Mouse (Mus musculus) mouse trophoblast stem cell (cell line): Measurements from ENCODE around the gene Lhfpl3.
"Not testable (repeated sequence)": the region's sequence is repeated elsewhere in the genome, so short reads cannot be mapped to it uniquely, and the experiment has no call there.

Experiments used
- in situ Hi-C, 2 experiments: fragments of 300-500 bp; cut with MseI, MboI; formaldehyde crosslinking; loops; 2 replicates in 1 of 2; 3 replicates in 1 of 2; pipeline ENCODE4 v1.15.1; 2025

Gene Lhfpl3

DNA sequence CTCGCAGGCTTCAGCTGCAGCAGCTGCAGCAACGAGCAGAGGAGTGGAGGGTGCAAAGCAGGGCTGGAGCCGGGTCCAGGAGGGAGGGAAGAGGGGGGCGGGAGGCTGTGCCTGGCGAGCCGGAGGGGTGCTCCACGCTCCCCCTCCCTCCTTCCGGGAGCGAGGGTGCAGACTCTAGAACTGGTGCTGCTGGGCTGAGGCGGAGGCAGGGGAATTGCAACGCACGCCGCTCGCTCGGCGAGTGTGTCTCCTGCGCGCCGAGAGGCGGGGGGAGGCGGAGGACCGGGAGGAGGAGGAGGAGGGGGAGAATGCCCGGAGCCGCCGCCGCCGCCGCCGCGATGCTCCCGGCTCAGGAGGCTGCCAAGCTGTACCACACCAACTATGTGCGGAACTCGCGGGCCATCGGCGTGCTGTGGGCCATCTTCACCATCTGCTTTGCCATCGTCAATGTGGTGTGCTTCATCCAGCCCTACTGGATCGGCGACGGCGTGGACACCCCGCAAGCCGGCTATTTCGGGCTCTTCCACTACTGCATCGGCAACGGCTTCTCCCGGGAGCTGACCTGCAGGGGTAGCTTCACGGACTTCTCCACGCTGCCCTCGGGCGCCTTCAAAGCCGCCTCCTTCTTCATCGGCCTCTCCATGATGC lies at the start of gene Lhfpl3:
Lhfpl3 (plus strand) TSS at position 175 of the 648 bp plus-strand sequence.
- in situ Hi-C loops = no loop called here

DNA sequence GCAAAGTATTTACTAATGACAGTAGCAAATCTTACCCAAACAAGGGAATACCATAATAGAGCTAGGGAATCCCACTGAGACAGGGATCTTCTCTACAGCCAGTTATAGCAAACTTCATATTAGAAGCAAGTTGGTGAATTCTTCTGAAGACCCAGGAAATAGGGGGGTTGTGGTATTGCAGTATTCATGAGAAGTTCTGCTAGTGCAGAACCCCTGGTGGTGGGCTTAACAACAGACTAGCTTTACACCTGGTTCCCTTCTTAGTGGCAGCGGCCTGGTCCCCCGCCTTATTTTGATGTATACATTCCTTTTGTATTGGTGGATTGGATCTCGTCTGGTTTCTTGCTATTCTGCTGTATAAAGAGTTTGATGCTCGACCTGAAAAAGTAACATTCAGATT lies 39.6 kb upstream of the Lhfpl3 start:
- in situ Hi-C loops = not testable (repeated sequence)

DNA sequence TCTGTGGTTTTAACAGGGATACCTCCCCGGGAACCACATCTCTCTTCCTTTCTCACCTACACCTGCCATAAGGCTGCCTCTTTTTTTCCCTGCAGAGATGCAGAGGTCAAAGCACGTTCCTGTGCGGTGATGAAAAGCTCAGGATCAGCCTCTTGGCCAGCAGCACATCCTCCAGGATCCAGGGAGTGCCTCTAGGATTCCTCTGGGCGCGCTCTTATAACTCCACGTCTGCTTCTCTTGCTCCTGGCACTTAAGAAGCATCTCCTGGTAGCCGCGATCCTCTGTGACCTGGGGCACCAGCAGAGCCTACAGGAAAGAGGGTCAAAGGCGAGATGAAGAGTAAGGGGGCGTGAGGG lies 352 bp upstream of the Lhfpl3 start:
- in situ Hi-C loops = no loop called here

DNA sequence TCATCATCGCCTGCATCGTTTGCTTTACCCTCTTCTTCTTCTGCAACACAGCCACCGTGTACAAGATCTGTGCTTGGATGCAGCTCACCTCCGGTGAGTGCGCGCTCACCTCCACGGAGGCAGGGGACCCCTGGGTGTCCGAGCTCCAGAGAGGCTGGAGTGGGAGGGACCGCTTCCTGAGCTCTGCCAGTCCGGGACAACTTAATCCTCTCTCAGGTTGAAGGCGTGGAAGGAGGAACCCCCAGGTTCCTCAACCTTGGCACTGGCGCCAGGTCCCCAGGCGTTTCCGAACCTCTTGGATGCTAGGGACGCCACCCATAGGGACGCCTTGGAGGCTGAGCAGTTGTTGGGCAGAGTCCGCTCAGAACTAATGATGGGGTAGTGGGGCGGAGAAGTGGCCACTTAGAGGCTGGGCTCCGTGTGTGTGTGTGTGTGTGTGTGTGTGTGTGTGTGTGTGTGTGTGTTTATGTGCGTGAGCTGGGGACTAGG lies 718 bp downstream of the Lhfpl3 start:
- in situ Hi-C loops = no loop called here

DNA sequence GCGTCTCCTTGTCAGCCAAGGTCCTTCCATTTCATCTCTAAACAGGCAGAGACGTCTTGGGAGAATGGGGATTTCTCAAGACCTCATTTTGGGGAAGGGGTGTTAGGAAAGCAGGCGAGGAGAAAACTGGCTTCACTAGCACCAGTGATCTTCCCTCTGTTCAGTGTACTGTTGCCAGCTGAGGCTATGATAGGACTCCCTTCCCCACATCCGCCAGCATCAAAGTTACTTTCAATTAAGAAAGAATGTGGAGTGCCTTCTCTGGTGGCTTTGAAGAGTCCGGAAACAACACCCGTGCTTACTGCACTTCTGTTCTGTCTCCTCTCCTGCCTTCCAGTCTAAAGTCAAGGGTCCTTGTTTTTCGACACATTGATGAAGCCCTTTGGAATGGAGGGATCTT lies 1.4 kb downstream of the Lhfpl3 start:
- in situ Hi-C loops = no loop called here

DNA sequence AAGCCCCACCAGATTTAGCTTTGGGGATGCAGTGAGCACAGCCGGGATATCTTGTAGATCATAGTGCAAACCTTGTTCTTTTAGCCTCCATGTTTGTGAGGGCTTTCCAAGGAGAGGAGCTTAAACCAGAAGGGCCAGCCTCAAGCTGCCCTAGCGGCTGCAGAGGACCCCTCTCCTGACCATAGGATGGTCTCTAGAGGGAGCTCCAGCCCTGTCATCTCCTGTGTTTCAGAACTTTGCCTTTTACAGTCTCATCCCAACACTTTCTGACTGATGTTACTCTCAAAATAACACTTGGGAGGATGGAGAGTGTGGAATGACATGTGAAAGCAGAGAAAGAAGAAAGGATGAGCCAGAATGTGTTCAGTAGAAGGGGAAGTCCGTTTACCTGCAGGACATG lies 11.4 kb downstream of the Lhfpl3 start:
- in situ Hi-C loops = no loop called here

DNA sequence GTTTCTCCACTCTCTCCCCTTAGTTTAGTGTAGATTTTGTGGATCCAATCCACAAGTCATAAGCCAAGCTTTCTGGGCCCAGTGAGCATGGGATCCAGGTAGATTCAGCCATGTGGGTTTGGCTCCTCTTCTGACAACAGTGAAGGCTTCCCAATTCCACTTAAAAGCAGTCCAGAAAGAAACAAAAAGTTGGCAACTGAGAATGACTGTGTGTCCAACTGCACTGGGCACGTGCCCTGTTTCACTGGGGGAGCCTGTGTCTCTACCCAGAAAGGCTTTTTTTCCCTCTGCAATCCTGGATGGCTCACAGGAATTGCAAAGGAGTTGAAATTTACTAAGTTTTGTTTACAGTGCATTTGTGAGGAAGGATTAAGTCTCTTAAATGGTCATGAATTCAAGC lies 24.9 kb downstream of the Lhfpl3 start:
- in situ Hi-C loops = no loop called here

DNA sequence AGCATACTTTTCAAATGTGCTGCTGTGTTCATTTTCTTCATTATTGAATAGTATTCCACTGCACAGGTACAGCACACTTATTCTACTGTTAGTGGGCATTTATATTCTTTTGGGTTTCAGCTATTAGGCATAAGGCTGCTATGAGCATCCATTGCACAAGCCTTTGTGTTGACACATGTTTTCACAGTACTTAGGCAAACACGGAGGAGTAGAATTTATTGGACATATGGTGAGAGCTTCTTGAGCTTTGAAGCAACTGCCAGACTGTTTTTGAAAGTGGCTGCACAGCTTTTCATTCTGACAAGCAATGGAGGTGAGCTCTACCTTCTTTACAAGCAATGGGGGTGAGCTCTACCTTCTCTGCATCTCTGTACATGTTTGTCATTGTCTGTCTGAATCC lies 49.5 kb downstream of the Lhfpl3 start:
- in situ Hi-C loops = no loop called here

DNA sequence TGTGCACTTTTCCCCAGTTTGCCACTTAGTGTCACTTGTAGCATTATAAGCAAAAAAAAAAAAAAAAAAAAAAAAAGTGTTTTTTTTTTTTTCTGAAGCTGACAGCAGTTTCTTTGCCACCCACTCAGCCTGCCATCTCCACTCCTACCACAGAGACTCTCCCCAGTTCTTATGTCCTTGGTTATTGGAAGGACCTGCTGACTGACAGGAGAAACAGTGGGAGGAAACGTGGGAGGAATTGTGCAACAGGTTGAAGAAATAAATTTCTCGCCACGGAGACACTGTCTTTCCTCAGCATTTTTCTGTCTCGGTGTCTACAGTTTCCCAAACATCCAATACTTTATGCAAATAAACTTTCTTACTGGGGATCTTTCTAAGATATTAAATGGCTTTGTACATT lies 67.6 kb downstream of the Lhfpl3 start:
- in situ Hi-C loops = no loop called here

DNA sequence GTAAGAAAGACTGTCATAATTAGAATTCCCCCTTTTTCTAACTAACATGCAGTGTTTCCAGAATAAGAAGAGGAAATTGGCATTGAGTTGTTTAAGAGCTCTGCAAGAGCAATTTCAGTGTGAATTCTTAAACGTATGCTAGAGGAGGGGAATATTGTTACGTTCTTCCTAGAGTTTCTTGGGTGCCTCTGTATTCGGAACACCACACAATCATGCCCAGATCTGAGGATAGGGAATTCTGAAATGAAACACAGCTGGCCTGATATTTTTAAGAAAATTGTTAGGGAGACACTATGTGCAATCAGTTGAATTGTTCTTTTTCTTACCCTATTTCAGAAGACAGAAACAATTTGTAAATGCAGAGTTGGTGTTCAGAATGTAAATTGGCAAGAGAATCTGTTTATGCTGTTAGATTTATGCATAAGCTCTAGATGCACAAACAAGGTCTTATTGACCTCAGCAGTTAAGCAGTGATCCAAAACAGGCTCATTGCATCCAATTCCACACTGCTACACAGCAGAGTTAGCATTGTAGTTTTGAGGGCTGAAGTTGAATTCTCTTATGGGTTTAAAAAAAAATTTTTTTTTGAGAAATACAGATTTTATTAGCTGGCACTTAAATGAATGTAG lies 84.1 kb downstream of the Lhfpl3 start:
- in situ Hi-C loops = no loop called here

DNA sequence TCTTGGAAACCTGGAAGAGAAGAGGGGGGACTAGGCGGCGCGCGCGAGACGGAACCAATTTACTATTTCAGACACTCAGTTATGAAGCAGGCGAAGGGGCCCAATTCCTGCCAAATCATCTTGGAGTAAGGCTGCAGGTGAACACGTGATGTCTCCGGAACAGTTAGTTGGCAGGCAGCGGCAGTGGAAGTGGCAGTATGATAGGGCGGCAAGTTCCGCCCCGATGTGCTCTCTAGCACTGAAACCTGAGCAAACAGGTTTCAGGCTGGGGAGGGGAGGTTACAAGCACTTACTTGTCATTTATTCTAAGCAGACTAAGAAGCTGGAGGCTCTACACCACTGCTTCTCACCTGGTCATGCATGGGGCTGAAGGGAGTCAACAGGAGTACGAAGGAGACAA lies 105.7 kb downstream of the Lhfpl3 start:
- in situ Hi-C loops = no loop called here

DNA sequence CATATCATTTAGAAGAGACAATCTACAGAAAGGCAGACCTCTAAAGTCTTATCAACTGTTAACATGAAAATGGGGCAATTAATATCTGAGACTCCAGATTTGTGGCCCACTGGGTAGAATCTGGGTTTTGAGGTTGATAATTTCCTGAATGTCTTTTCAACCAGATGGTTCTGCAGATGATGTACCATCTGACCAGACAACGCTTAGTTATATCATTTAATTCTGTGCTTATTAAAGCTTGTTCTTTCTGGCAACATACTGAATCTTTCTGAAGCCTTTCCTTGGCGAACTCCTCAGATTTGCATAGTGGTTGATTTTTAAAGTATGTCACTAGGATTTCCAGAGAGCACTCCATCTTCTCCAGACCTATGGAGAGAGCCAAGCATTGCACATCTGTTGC lies 107.6 kb downstream of the Lhfpl3 start:
- in situ Hi-C loops = no loop called here

DNA sequence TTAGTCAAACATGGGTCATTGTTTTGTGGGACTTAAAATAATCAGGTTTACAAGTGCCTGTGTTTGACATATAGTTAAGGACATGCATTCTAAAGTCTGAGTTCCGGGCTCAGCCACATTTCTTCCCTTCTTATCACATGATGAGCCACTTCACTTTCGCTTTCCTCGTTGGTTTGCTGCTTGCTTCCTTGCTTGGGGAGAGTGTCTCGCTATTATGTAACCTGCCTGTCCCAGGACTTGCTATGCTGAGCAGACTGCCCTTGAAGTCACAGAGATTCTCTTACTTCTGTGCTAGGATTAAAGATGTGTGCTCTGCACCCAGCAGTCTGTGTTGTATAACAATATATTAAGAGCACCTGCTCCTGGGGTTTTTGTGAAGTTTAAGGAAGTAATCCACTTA lies 110.6 kb downstream of the Lhfpl3 start:
- in situ Hi-C loops = no loop called here

DNA sequence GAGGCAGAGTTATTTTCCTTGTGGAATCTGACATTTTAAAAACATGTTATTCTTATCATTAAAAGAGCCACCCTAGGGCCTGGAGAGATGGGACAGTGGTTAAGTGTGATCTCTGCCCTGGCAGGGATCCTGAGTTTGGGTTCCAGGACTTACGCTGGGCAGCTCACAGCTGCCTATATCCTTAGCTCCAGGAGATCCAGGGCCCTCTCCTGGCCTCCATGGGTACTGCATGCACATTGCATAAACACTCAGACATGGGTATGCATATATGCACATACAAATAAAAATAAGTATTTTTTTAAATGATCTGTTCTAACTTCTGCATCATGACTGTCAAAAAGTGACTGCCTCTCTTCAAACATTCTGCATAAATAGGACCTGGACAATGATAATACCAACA lies 115.5 kb downstream of the Lhfpl3 start:
- in situ Hi-C loops = no loop called here

DNA sequence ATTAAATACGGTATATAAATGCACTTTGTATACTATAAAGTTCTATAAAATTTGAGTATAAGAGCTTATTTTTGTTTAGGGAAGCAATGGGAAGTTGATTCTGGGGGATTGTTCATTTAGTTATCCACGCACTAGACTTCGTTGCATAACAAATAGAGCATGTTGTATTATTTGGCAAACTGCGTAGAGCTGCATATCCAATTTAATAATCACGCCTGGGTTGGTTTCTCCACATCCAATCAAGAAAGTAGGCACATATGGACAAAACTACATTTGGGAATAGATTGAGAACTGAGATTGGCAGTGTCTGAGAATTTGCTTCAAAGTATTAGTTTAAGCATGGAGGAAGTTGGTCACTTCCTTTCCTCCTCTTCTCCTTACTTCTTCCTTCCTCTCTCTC lies 123.2 kb downstream of the Lhfpl3 start:
- in situ Hi-C loops = no loop called here

DNA sequence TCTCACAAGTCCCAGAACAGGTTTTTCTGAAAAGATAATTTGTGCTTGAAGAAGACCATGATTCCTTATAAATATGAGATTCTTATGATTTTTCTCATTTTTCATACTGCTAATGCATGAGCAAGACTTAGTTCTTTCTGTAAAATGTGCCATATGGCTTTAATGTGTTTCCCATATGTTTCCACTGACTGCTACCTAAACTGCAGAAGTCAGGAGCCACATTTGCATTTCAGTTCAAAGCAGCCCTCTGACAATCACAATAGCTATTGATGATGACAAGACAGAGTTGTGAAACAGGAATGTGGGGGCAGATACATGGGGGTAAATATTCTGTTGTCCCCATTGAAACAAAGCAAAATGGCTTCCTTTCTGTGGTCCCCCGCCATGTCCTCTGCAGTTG lies 126.6 kb downstream of the Lhfpl3 start:
- in situ Hi-C loops = no loop called here

DNA sequence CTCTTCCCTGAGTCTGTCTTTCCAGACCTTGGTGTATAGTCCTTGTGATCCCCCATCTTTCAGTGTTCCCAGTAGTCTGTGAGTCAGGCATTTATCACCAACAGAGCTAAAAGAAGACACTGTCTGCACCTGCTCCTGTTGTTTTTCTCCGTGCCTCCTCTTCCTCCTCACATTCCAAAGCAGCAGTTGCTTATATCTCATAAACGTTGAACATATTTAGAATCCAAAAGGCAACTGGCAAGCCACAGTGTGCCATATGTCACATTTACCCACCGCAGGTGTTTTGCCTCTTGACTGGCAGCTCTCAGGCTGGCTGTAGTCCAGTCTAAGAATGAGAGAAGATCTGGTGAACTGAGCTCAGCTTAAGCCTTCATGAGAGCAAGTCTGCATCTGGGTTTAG lies 142.5 kb downstream of the Lhfpl3 start:
- in situ Hi-C loops = no loop called here

DNA sequence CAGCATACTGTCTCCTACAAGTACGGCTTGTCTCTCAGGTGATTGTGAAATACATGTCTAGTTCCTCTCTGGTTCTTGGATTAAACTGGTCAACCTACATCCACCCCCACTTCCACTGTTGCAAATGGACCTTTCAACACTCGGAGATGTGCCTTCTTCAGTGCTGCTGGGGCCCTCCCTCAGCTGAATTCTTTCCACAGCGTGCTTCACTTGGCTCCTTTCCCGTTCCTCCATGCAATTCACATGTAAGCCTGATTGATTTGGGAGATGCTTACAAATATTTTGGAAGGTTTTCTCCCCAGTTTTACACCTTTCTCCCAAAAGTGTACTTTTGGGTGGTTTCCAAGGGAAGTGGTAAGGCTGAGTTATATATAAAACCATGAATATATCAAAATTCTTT lies 143.6 kb downstream of the Lhfpl3 start:
- in situ Hi-C loops = no loop called here

DNA sequence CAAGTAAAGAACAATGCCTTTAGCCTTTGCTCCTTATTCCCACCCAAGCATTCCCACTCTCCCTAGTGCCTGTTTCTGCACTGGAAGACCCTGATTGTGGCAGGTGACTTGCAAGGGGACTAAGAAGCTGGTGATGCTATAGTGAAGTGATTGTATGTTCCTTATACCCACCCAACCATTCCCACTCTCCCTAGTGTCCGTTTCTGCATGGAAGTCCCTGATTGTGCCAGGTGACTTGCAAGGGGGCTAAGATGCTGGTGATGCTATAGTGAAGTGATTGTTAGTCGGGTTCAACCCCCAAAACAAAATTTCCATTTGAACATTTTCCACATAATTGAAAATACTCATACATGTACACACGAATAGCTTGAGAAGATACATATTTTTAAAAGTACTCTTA lies 151.4 kb downstream of the Lhfpl3 start:
- in situ Hi-C loops = no loop called here

DNA sequence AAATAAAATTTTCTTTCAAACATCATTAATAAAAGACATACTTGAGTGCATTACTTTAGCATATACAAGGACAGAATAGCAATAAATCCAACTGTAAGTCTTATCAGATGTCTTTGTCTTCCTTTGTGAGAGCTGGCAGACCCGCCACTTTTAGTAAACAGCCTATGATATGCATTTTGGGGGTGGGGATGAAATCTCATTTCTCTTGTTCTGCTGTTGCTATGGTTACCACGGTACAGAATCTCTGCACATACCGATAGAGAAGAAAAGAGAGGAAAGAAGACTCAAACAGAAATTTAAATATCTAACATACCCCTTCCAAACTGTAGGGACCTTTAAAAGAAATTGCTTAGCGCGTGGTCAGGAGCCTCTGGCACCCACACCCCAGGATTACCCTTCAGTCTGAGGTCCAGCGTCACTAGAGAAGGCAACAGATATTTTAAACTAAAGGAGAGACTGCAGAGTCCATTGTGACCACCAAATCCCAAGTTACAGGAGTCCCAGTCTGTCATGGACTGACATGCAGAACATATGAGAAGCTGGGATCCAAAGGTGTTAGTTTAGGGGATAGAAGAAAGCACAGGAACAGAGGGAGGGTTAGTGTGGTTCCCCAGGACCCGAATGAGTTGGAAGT lies 151.9 kb downstream of the Lhfpl3 start:
- in situ Hi-C loops = no loop called here

DNA sequence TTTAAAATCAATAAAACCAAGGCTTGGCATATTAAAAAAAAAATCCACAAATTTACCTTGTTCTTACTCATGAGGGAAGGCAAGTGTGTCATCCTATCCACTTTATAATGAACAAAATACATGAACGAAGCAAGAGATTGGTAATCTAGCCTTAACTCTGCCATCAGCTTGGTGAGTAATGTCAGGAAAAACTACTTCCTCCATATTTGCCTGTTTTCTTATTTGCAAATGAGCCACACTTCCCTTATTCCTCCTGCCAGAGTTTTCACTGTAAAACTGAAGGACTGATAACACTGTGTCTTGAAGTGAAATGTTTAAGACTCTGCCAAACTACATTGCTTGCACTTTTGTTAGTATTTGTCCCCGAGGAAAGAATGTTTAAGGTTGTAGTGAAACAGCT lies 152.7 kb downstream of the Lhfpl3 start:
- in situ Hi-C loops = no loop called here

DNA sequence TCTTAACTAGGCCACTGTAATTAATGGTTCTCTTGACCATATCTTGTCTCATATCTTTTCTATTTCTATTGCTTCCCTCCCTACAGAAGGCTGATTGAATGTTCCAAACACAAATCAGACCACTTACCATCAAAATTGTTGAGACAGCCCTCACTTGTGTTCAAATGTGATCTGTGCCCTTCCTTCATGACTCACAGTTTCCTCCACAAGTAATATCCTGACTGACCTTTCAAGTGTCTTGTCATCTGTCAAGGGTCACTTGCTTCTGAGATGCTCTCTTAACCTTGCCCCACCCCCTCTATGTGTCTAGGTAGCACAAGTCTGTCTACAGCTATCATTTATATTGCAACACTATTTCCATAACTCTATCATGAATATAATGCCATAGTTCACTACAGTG lies 154.1 kb downstream of the Lhfpl3 start:
- in situ Hi-C loops = no loop called here

DNA sequence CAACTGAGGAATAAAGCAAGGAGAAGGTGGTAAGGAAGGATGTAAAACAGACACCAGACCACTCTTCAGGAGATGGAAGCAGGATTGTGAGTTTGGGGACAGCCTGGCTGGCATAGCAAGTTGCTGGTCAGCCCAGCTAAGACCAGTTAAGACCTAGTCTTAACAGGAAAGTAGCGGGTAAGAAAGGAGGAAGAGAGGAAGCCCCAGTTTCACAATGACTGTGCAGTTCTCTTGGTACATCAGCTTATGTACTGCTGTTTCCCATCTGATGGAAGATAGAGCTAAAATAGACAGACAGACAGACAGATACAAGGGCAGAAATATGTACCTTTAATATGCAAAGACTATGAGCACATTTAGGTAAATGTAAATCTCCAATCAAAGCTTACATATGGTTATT lies 171.3 kb downstream of the Lhfpl3 start:
- in situ Hi-C loops = no loop called here
